Mouse (Mus musculus) kidney, adult 9 months (tissue): Measurements from ENCODE around the gene Bcas3.

Experiments
- DNase-seq: peaks from one replicate; pipeline ENCODE4 v3.0.0; 2022

Bcas3 gene

DNA sequence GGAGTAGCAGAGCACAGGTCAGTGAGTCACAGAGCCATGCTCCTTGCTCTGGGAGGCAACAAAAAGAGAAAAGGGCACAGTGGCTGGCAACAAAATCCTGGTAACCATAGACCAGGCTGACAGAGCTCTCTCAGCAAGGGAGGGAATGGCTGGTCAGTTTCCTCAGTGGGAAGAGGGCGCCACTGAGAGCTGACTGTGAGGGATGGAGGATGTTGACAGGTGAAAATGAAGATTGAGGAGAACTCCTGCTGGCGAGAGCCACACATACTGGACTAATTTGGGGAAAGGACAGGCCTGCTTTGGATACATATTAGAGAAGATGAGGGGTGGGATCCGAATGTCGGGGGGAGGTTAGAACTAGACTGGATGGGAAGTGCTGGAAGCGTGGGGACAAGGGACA is 272.2 kb downstream of the Bcas3 start:
- DNase-seq, result no peak

DNA sequence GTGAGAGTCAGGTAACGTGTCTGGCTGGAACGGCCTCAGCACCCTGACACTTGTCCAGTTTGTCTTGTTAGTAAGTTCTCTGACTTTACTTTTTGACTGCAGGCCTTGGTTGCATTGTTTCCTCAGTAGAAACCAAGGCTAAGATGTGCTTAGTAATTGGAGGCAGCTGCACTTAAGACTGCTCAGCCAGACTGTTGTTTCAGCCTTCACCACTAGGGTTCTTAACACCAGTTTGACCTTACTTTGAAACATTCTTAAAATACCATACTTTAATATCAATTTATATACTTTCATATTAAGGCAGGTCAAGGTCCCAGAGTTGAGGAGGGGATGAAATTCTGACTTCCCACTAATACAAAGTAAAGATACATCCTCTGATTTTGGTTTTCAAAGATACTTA is 273.9 kb downstream of the Bcas3 start:
- no peak for DNase-seq

DNA sequence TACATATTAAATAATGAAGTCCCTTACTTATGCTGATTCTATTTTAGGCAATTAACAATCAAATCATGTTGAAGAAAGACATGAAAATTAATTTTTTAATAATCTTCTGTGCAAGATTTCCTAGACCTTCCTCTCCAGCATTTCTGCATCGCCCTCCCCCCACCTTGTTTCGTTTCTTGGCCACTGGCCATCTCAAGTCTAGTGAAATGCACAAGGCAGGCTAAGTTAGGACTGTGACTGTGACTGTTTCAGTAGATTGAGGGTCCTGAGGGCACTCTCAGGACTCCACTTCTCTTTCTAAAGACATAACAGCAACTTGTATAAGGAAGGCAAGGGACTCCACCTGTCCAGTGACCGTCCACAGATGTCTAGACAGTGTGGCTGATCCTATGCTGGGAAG is 274.4 kb downstream of the Bcas3 start:
- no peak for DNase-seq

DNA sequence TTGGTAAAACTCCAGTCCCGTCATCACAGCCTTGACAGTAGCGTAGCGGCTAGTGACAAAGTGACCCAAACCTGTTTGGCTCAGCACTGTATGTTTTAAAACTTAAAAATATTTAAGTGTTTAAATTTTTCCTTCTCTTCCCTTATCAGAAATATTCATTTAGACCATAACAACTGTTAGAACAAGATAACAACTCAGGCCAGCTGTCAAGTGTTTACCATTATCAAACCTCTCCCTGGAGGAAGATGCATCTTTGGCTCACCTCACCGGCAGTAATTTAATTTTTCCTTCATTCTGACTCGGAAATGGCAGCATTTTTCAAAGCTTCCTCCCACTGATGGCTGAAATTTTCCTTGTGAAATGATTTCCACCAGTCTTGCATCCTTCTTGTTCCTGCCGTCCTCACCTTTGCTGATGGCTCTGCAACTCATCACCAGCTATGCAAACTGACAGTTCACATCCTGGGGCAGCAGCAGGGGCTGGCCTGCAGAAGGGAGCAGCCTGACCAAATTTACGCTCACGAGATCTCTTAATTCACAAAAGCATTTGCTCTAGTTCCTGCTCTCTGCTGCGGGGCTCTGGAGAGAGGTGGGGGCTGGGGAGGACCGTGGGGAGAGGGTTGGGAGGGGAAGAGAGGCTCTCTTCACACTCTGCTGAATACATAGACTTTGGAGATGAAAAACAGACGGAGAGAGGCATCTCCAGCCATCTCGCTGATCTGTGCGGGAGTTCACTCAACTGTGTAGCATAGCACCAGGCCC is 275.5 kb downstream of the Bcas3 start:
- DNase-seq, result no peak

DNA sequence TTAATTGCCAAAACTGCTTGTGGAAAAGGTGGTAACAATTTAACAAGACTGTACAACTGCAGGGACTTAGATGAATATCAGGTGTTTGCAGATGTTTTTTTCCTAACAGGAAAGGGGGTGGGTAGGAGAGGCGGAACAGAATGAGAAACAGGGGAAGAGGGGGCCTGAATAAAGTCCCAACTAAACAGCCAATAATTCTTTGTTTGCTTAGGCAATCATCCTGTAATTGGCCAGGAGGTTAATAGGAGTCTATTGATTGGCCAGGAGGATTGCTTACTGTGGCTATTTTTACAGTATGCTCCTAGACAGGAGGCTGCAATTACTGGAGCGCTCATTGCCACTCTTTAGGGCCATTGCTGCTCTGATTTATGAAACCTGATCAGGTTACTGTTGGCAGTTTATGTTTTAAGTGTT is 279.6 kb downstream of the Bcas3 start:
- peak; percentile 72 for DNase-seq

DNA sequence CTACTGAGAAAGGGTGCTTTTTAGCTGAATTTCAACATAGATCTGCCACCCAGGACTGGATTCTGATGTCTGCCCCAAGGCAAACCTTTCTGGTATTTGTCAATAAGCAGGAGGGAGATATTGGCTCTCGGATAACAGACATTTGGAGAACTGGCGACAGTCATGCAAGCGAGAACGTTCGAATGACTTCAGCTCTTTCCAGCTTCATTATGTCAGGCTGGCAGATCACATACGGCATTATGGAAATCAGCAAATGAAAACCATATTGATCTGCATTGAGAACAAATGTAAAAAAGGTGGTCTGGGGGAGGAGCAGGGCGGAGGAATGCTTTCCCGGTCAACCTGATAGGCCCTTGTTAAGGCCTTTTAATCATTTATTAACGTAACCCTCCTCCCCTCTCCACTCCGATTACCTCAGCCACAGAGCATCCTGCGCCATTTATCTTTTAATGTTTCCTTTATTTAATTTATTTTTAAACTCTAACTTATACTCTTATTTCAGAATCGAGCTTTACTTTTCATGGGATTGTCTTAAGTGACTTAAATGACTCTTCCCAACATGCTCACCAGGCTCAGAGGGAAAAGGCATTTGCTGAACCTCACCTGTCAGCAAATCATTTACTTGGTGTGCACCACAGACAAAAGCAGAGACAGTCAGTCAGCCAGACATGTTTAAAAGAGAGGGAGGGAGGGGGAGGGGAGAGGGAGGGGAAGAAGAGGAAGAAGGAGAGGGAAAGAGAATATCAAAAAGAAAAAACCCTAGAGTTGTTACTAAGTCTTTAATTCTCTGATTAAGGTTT is 285.9 kb downstream of the Bcas3 start:
- DNase-seq, result peak; percentile 58

DNA sequence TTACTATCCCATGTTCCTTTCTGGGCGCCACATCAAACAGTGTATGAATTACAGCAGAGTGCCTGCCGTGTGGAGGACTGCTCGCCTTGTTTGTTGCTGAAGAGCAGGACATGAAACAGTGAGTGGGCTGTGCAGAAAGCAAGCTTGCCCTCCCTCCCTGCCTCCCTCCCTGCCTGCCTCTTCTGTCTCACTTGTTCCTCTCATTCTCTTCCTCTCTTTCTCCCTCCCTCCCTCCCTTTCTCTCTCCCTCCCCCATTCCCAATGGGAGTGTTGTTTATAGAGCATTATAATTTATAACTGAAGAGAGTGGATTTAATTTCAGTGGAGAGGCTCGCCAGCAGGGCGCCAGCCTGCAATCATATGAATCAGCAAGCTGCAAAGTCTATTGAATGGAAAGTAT is 287.7 kb downstream of the Bcas3 start:
- no peak for DNase-seq

DNA sequence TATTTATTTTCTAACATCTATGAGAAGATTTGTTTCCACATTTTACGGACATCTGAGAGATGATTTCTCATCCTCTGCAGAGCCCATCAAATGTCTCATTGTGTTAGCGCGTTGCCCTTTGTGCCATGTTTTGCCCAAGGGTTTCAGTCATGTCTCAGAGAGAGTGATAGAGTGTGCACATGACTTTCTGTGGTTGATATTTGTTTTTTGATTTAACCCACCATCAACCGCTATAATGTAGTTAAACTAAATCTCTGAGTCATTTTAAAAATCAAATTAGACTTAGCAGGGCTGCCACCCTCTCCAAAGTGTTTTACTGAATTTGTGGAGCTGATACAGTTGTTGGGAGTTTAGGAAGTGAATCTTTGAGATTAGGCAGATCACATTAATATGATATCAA is 288.5 kb downstream of the Bcas3 start:
- DNase-seq, result no peak

DNA sequence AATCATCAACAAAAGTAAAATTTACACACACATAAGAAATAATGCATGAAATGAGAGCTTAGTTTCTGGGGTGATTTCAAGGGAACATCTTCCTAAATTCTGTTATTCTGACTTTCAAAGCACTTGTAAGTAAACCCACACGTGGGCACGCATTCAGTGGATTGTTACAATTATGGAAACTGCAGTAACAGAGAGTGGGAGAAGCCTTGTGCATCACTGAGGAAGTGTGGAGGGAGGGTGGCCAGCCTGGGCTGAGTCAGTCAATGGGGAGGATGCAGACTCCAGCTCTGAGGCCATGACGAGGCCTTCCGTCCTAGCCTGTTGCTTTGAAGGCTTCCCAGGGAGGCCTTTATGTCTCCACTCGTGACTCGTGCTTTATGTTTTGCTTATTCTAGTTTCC is 289.6 kb downstream of the Bcas3 start:
- no peak for DNase-seq

DNA sequence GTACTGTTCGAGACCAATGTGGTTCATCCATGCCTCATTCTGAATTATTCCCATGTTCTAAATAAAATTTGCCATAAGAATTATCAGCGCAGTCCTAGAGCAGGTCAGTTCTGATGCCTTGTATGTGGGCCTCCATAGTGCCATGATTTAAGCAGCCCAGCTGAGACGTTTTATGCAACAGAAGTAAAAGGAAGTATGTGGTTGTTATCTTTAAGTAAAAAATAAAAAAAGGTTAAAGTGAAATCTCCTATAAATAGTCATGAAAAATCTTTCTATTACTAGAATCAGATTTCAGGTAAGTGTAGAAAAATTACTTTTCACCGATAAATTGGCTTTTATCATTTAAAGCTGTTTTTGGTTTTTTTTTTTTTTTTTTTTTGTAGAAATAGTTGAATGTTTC is 290.1 kb downstream of the Bcas3 start:
- DNase-seq, result no peak

DNA sequence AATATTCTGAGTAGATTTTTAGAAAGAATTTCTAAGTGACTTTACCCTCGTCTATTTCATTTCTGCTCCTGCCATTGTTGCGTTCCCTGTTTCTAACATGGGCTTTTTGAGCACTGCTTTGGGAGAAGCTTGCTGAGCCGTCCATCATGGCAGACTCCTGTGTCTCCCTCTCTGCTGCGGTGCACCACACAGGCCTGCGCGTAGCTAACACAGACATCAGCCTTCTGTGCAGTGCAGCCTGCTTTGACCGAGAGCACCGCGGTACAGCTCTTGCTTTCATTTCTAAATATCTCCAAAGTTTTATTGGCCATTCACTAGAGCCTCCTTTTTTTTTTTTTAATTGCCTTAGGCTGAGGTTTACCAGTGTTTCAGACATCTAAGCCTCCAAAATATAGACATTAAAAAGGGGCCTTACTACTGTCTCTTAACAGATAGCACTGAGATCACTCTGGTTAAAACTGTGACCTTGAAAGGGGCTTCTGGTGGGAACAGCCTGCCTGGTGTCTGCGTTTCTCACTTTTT is 290.6 kb downstream of the Bcas3 start:
- no peak for DNase-seq

DNA sequence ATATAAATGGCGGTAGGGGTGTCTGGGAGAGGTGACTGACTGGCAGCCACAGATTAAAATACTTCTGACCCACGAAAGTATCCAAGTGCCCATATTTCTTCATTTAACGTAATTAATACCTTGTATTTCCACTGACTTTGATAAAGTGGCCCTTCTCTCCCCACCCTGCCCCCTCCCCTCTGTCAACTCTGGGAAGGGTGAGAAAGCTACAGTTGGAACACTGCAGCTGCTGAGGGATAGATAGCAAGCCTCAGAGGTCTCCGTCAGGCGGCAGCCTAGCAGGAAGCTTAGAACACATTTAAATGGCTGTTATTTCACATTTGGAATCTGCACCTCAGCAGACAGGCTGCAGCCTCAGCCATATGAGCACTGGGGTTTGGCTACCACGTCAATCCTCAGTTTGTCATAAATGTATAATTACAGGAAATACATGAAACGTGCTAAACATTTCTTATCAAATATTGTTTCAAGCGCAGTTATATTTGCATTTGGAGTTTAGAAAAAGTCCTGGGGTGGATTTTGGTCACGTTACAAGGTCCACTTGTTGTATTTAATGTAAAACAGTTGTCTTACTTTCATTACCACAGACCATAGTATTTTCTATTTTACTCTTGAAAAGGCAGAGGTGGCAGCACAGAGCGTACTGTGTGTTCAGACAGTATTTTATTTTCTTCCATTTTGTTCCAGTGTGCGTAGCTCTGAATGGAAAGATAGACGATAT is 291.2 kb downstream of the Bcas3 start:
- DNase-seq, result no peak

DNA sequence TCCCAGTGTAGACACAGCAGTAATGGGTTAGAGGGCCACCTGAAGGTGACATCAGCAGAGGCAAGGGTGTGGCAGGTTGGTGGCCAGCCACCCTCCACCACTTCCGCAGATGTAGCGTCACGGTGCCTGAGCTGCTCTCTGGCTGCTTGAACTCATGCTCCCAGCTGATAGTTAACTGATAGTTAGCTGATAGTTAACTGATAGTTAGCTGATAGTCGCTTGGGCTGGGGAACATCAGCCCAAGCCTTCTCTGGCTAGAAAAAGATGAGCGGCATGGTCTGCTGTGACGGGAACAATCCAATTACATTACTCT is 291.7 kb downstream of the Bcas3 start:
- DNase-seq, result no peak

DNA sequence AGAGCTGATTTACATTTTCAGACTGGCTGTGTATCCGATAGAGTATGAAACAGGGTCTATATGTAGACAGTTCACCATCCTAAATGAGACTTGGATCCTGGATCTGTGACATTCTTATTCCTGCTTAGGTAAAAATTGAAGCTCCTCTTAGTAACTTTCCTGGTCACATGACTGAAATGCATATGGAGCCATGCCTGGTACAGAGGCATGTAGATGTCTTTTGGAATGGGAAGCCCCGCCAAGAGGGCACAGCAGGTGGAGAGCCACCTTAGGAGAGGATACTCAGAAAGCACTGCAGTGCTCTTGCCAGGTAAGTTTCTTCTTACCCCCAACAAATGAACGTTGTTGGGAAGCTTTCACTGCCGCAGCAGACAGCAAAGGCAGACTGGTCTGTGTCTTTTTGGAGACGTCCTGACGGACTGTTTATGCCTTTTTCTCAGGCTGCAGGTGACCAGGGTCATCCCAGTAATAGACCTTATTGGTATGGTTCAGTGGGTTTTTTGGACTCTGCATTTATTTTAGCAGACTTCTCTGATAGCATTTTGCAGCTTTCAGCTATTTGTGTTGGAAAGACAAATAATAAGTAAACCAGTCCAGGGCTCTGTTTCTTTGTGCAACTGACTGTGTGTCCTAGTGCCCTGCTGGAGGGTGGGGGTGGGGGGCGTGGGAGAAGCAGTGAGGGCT is 292.3 kb downstream of the Bcas3 start:
- DNase-seq, result peak; percentile 71

DNA sequence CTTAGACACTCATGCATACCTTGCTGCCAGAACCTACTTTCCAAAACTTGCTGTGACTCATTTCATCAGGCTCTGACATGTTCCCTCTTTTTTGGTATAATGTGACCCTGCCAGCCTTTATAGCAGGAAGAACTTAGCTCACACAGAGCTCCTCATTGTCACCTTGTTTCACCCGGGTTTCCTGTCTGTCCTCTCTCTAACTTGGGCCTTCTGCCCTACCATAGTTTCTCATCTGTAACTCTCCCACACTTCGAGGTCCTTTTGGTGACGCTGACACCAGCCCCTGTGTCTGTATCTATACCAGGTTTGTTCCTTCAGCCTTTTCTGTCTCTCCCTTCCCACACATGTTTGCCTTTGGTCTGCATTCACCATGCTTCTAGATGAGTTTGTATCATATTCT is 295.9 kb downstream of the Bcas3 start:
- DNase-seq, result no peak

DNA sequence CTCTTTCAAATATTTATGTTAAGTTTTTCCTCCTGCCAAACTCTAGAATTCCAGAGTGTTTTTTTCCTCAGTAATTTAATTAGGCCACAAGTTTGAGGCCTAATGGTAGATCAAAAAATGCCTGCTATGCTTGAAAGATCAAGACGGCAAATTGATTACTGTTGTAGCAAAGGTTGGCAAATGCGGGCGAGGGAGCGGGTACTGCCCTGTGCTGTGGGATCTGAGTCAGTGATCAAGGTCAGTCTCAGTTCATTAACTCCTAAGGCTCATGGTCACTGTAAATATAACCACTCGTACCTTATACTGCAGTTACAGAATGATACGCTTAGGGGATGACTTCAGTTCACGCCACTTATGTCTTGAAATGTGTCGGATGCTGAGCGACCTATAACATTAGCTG is 296.4 kb downstream of the Bcas3 start:
- DNase-seq, result peak; percentile 51

DNA sequence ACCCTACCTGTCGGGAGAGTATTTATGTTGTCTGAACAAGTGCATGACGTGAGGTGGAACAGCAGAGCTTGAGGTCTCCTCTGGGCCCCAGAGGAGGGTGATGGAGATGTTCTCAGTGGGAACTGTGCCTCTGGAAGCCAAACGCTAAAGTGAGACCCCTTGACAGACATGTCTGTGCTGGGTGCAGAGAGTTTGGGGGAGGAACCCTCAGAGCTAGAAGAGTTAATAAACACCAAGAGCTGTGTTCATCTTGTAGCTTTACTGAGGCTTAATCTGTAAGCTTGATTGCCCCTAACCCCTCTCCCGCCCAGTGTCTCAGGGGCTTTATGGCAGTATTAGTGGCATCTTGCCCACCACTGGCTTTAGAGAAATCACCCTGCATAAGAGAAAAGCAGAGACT is 304.5 kb downstream of the Bcas3 start:
- DNase-seq, result no peak

DNA sequence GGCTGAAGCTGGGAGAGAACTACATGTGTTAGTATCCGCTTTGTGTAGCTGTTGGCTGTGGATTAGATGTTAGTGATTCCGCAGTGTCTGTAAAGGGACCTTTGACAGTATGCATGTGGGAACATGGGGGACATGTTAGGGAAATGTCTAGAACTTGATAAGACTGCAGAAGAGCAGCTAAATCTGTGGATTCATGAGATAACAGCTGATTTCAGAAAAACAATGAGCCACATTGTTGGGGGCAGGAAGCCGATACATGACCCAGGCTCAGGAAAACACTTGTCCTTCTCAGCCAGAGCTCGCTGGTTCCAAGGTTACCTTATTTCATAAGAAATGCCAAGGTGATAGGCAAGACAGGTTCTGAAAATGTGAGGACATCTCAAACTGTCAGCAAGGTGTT is 307.3 kb downstream of the Bcas3 start:
- no peak for DNase-seq

DNA sequence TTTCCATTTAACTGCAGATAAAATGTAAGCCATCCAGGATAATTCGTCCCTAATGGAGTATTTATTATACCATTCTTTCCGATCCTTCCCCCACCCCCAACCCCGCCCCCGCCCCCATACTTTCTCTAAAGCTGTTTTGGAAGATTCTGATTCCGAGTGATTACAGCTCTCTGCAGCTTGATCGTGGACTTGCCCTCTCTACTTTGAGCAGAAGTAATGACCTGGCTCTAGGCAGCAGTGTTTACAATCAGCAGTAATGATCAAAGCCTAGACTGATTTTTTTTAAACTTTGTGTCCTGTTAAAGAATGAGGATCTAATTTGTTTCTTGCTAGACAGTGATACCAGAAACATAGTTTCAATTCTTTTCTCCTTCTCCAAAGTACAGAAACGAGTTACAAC is 314.2 kb downstream of the Bcas3 start:
- no peak for DNase-seq

DNA sequence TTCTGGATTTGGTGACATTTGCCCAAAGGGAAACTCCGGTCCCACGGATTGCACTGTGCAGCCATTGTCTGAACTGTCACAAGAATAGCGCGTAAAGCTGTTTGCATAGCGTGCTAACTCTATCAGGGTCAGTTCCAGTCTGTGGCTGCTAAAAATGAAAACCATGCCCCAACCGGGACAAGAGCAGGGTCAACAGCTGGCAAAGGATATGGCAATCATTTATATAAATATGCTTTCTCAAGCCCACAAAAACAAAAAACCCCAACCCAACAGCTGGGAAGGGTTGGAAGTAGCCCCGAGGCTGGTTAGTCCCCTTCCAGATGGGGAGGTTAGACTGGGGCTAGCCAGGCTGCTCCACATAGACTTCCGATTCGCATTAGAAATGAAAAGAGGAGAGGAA is 314.8 kb downstream of the Bcas3 start:
- DNase-seq, result no peak

DNA sequence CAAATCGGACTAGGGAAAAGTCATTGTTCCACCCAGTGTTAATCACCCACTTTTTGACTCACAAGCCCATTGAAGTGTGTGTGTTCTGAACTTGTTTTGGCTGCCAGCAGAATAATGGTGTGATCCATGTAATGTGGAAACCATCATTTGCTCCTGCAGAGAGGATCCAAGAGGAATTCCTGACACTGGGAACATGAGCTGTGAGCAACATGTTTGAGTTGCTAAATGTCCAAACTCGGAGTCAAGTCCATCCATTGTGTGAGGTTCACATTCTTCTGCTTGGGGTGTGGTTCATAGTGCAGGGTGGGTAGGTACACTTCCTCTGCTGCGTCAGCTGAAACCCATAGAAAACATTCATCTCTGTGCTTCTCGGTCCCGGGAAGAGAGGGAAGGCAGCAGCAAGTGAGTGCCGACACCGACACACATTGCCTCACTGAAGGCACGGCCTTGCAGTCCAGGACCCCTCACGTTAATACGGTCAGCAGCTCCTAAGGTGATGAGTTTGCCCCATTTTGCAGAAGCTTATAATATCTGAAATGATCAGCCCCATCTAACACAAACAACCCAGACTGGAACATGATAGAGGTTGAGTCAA is 320.0 kb downstream of the Bcas3 start:
- DNase-seq, result no peak

DNA sequence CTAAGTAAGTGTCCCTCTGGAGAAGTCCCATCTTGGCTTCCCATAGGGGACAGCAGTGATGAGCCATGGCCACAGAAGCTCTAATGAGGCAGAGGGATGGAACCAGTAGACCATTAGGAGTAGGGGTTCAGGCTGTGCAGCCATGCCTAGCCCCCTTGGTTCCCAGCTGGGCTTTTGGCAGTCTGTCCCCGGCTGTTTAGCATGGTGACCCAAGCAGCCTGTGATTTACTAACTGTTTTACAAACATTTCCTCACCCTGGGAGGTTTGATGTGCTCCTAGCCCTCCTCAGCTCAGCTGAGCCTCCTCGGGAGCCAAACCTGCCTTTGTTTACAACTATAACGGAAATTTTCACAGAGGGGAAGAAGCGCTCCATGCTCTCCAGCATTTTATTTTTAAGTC is 322.3 kb downstream of the Bcas3 start:
- DNase-seq, result no peak
